Mouse (Mus musculus) monocyte, adult 5-6 weeks (primary cell): ENCODE measurements around the gene Chil3. TPM values are rescaled to one million over a fixed set of nuclear protein-coding genes. Genes with fewer than 3 reads are reported as not detected.
A peak's percentile ranks its signal among the peaks of the same experiment; 100 is the strongest.
"Not testable (repeated sequence)": the region's sequence is repeated elsewhere in the genome, so short reads cannot be mapped to it uniquely, and the experiment has no call there.

ENCODE experiments used
- ATAC-seq: fragments of 153-309, 156-312 bp; replicated peaks from 2 replicates; pipeline ENCODE4 v1.8.0; 2017; ENCODE audit warnings: mild to moderate bottlenecking; ENCODE audit not compliant: low TSS enrichment, insufficient number of reproducible peaks, severe bottlenecking, poor library complexity, low FRiP score
- total RNA-seq: library from RNA; stranded (forward); fragments of 200-1000, 200-491, 200-594 nt; gene quantifications from 3 replicates; pipeline ENCODE4 v1.2.3, GENCODE M21; 2017

Gene Chil3
- total RNA-seq, result 20.3 to 46.6 TPM (median 38.3 TPM) in 3 replicates

GRCm38 (mm10) chr3:106167464-106167863, at the start of gene Chil3:
Gene Chil3 (minus strand): TSS chr3:106167564.
- ATAC-seq, result no peak

DNA sequence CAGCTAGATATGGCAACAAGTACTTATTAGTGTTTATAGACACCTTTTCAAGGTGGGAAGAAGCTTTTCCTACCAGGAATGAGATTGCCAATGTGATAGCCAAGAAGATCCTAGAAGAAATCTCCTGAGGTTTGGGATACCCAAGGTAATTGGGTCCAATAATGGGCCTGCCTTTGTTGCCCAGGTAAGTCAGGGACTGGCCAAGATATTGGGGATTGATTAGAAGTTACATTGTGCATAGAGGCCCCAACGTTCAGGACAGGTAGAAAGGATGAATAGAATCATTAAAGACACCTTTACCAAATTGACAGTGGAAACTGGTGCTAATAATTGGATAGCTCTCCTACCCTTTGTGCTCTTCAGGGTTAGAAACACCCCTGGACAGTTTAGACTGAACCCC, 30.7 kb upstream of the Chil3 start:
- ATAC-seq, result not testable (repeated sequence)

DNA sequence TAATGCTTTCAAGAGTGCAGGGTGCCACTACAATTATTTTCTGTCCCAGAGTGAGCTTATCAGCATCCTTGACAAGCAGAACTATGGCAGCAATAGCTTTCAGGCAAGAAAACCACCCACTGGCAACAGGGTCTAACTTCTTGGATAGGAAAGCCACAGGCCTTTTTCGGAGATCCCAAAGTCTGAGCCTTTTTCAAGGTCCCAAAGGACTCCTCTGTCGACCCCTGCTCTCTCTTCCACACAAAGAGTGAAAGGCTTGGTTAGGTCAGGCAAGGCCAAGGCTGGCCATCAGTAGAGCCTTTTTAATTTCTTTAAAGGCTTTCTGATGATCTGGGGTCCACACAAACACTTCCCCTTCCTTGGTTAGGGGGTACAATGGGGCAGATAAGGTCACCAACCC, 29.9 kb upstream of the Chil3 start:
- ATAC-seq, result not testable (repeated sequence)

DNA sequence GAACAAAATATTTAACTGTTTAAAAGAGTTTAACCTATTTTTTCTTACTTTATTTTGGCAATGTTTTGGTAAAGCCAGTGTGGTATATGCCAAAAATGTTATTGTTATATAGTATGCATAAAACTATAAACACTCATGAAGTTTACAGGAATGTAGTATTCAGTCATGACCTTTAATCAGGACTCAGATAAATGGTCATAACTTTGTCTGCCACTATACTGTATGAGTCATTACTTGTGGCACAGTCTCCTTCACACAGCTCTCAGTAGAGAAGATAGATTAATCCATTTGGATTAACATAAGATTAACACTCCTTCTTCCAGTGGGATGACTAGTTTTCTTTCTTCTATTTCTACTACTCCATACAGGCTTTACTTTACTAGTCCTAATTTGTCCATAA, 28.9 kb upstream of the Chil3 start:
- ATAC-seq, result no peak

DNA sequence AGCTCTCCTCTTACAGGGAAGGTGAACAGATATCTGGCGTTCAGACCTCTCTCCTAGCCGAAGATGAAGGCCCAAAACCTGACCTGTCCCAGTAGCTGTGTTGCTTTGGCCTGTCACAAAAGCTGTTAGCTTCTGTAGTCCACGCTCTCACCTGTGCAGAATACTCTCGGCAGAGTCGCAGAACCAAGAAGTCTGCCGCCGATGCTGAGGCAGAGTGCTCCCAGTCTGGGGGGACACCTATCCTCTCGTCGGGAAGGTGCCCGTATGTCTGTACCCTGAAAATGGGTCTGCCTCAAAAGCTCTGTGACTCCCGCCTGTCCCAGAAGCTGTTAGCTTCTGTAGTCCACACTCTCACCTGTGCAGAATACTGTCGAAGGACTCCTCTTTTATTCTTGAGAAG, 28.1 kb upstream of the Chil3 start:
- no peak for ATAC-seq

GRCm38 (mm10) chr3:106187991-106188390, 20.6 kb upstream of the Chil3 start:
- no peak for ATAC-seq

- no peak for ATAC-seq
Observed at GRCm38 (mm10) chr3:106177509-106178189, 10.3 kb upstream of the Chil3 start.

- not testable (repeated sequence) for ATAC-seq
Observed at GRCm38 (mm10) chr3:106174971-106175370, 7.6 kb upstream of the Chil3 start.

GRCm38 (mm10) chr3:106172506-106172905, 5.1 kb upstream of the Chil3 start:
- not testable (repeated sequence) for ATAC-seq

DNA sequence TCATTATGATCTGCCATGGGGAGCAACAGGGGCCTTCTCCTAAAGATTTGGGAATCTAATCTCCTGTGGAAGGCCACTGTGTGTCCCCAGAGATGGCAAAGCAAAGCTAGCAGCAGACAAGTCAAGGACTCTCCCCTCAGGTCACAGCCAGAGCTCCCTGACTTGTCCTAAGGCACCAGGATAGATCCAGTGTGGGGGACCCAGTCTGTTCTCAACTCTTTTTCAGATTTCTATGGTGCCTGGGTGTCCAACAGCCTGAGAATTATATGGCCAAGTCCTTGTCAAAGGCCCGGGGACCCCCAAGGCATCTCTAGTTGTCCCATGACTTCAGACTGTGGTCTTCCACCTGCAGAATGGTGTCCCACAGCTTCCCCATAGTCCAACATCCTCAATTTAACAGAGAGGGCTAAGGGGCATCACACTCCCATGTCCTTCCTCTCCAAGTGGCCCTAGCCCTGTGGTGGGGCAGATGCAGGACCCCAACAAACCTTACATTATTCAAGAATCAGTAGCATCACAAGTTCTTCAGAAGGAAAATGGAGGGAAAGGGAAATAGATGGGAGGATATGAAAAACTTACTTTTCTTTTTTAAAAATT, 3.9 kb upstream of the Chil3 start:
- ATAC-seq, result peak; percentile 53; the same call in 1 of the 2 replicates

- no peak for ATAC-seq
Observed at GRCm38 (mm10) chr3:106170522-106171053, 3.2 kb upstream of the Chil3 start.

DNA sequence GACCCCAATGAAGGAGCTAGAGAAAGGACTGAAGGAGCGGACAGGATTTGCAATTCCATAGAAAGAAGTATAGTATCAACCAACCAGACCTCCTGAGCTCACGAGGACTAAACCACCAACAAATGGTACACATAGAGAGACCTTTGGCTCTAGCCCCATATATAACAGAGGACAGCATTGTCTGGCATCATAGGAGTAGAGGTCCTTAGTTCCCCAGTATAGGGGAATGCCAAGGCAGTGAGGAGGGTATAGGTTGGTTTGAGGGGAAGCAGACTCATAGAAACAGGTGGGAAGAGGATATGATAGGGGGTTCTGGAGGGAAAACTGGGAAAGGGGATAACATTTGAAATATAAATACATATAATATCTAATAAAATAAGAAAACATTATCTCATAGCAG, 13.0 kb downstream of the Chil3 start:
- ATAC-seq, result no peak

DNA sequence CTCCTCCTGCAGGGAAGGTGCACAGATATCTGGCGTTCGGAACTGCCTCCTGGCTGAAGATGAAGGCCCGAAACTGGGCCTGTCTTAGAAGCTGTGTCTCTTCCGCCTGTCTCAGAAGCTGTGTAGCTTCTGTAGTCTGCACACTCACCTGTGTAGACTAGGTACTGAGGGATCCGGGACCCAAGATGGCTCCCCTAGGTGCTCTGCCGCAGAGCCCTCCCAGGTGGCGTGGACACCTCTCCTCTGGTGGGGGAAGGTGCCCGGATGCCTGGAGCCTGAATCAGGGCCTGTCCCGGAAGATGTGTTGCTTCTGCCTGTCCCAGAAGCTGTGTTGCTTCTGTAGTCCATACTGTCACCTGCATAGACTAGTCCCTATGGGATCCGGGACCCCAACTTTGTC, 23.3 kb downstream of the Chil3 start:
- ATAC-seq, result no peak

DNA sequence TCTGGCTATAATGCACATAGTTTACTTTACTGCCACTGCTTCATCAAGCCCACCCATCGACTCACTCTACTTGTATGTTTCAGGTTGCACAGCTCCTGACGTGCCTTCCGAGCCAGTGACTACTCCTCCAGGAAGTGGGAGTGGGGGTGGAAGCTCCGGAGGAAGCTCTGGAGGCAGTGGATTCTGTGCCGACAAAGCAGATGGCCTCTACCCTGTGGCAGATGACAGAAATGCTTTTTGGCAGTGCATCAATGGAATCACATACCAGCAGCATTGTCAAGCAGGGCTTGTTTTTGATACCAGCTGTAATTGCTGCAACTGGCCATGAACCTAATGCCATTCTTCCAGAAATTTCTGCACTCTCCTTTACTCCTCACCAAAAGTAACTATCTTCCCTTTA, 35.7 kb downstream of the Chil3 start:
- ATAC-seq, result no peak

GRCm38 (mm10) chr3:106128807-106129493, 38.4 kb downstream of the Chil3 start:
- ATAC-seq, result no peak

- no peak for ATAC-seq
Observed at GRCm38 (mm10) chr3:106126999-106127398, 40.4 kb downstream of the Chil3 start.

DNA sequence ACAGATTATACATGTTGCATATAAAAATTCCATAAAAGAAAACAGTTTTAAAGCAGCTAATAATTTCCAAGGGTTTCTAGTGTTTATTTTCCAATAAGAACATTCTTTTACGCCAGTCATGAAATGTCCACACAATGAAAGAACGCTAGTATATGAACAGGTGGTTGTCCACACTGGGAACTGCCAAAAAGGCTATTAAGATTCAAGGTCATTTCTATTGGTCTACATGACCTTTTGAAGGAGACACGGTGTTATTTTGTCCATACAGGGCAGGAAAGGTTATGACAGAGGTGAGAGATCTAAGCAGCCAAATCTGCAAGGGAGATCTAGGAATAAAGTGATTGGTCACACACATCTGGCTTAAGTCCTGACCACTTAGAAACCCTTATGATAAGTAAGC, 54.4 kb downstream of the Chil3 start, which contains the start of gene Chia1:
Gene Chia1 (plus strand): TSS at position 301 of the 400 bp plus-strand sequence.
- ATAC-seq, result no peak
